8 mouse cellular contexts compared by ENCODE assay signal in the genomic region with DNA sequence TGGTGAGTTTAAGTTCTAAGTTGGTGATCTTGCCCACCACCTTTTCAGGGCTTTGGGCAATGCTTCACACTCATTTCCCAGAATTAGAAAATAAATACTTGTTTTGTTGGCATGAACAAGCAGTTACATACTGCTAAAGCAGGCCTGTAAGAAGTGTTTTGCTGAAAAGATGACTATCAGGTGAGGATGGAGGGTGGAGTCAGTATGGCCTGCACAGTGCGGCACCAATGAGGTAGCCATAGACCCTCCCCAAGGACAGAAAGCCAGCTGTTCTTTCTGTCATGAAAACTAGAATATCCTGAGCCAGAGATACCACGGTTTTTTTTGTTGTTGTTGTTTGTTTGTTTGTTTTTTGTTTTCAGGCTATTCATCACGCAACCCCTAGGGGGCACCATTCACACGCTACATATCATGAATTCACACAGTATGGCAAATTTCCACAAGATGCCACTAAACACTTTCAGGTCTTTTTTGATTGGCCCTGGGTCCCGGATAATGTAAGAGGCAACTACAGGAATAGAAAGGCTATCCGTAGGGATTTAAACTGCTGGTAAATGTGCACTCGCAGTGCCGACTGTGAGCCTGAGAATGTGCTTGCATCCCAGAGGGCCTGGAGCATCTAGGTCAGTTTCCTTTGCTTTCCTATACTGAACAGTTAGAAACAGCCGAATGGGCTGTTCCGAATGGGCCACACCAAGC. TPM values are rescaled to one million over a fixed set of nuclear protein-coding genes. Genes with fewer than 3 reads are reported as not detected.
A peak's percentile ranks its signal among the peaks of the same experiment; 100 is the strongest.
DNase-seq lines count a peak whose midpoint lies in the region; TF ChIP-seq lines count a peak whose summit lies in the region.

No protein-coding gene starts in this region.

- peak; percentile 37 to 69 for DNase-seq in heart, adult 18-20 months
- DNase-seq in heart, postnatal 25 days (ENCODE audit: low spot score): no peak
- peak; percentile 36 for DNase-seq in A20 (ENCODE audit: low read depth, low spot score)
- peak; percentile 15 for DNase-seq in brain, embryonic 14.5 days (ENCODE audit: low read depth)
- DNase-seq in liver, adult 2 months (ENCODE audit: extremely low read depth, low read depth, low spot score): peak; percentile 62
- DNase-seq in right cerebral cortex, postnatal 10 days (ENCODE audit: low spot score in 2 of 2): no peak
- no peak for DNase-seq in forebrain, embryonic 10.5 days (ENCODE audit: extremely low spot score, low spot score)
- no peak for DNase-seq in testis, postnatal 10 days (ENCODE audit: low spot score)

- H3K9ac ChIP-seq in liver, adult 2 months (ENCODE audit: low read depth, low read length): no peak overlapping the region

- H3K27me3 ChIP-seq in liver, adult 2 months (ENCODE audit: control insufficient read depth, insufficient read depth, low read length): no peaks in the 10 kb centered on the region
- H3K27me3 ChIP-seq in forebrain, embryonic 10.5 days (ENCODE audit: poor library complexity, severe bottlenecking): no peaks in the 10 kb centered on the region

- no peaks in the 10 kb centered on the region for H3K79me2 ChIP-seq in liver, adult 2 months (ENCODE audit: control insufficient read depth, insufficient read depth, low read length)

- no peaks in the 10 kb centered on the region for H3K4me1 ChIP-seq in liver, adult 2 months (ENCODE audit: control insufficient read depth, insufficient read depth, low read length)
- no peaks in the 10 kb centered on the region for H3K4me1 ChIP-seq in forebrain, embryonic 10.5 days

- WGBS in liver, adult 2 months: 59% methylated on average over 10 of the region's 10 CpGs
- 72% methylated on average over 10 of the region's 10 CpGs for WGBS in forebrain, embryonic 10.5 days

- H3K9me3 ChIP-seq in forebrain, embryonic 10.5 days: peaks cover 4% of the 10 kb centered on the region; the same call in 1 of the 2 replicates

- intact Hi-C loops in heart, postnatal 25 days (cut with DNase I): loop anchor here (1.0 kb wide), 1 partner anchor 41 kb away; no protein-coding TSS in a partner anchor

- no peak overlapping the region for H3K27ac ChIP-seq in liver, adult 2 months (replicated peaks; ENCODE audit: insufficient read depth, low read depth, low read length)
- H3K27ac ChIP-seq in forebrain, embryonic 10.5 days: no peak overlapping the region

- TF ChIP-seq POLR2A in brain, embryonic 14.5 days (IDR thresholded peaks at IDR 0.05; ENCODE audit: borderline replicate concordance, extremely low read depth, insufficient read depth, insufficient read length, poor library complexity, severe bottlenecking): no peak
- no peak for TF ChIP-seq POLR2A in liver, adult 2 months (IDR thresholded peaks at IDR 0.05; ENCODE audit: extremely low read depth, insufficient read depth, low read length)

- H3K36me3 ChIP-seq in liver, adult 2 months (ENCODE audit: control insufficient read depth, insufficient read depth, low read length): peaks cover 17% of the 10 kb centered on the region
- peaks cover 18% of the 10 kb centered on the region for H3K36me3 ChIP-seq in forebrain, embryonic 10.5 days (replicated peaks)

- no peak overlapping the region for H3K4me3 ChIP-seq in liver, adult 2 months (ENCODE audit: insufficient read depth, low read depth, low read length)
- no peak overlapping the region for H3K4me3 ChIP-seq in forebrain, embryonic 10.5 days

- TF ChIP-seq CTCF in brain, embryonic 14.5 days (IDR thresholded peaks at IDR 0.05; ENCODE audit: borderline replicate concordance, extremely low read depth, insufficient read depth, insufficient read length): peak; percentile 41; the same call in 1 of the 2 replicates
- TF ChIP-seq CTCF in liver, adult 2 months (IDR thresholded peaks at IDR 0.05; ENCODE audit: low read depth, low read length): no peak

RNA-seq across cellular contexts. Expression of a gene that starts 18.0 kb away (rescaled TPM):
- 100 to 1,000 TPM; 116 to 138 TPM for total RNA-seq in heart, adult 18-20 months (2021)
- 100 to 1,000 TPM; 117 to 120 TPM for total RNA-seq in heart, postnatal 25 days (2021)
- polyA plus RNA-seq in brain, embryonic 14.5 days (2012; rRNA removed): 43.6 and 49.0 TPM in 2 replicates
- total RNA-seq in liver, adult 2 months (2014; rRNA removed): 294 and 339 TPM in 2 replicates
- polyA plus RNA-seq in liver, adult 2 months (2012; rRNA removed): 449 and 502 TPM in 2 replicates
- 72.9 and 73.7 TPM in 2 replicates for polyA plus RNA-seq in forebrain, embryonic 10.5 days (2016; fragmentation: Nextera tagmentation; extraction: Ambion mirVana)

RNA-seq across cellular contexts. Expression of a gene that starts 40.0 kb away (rescaled TPM):
- 1 to 10 TPM; 5.6 to 7.6 TPM for total RNA-seq in heart, adult 18-20 months (2021)
- total RNA-seq in heart, postnatal 25 days (2021): 1 to 10 TPM; 3.8 to 4.2 TPM
- polyA plus RNA-seq in brain, embryonic 14.5 days (2012; rRNA removed): 6.4 and 6.5 TPM in 2 replicates
- total RNA-seq in liver, adult 2 months (2014; rRNA removed): 2.3 and 2.7 TPM in 2 replicates
- 1.1 and 2.1 TPM in 2 replicates for polyA plus RNA-seq in liver, adult 2 months (2012; rRNA removed)
- 33.4 and 35.6 TPM in 2 replicates for polyA plus RNA-seq in forebrain, embryonic 10.5 days (2016; fragmentation: Nextera tagmentation; extraction: Ambion mirVana)

Comparison
In these comparisons a context has a peak if more than half of its experiments do, and no peak if none do; other contexts are left out.
1. DNase-seq: peak in heart, adult 18-20 months (2 of 2), A20 (single experiment), brain, embryonic 14.5 days (single experiment) and liver, adult 2 months (single experiment); none in heart, postnatal 25 days (single experiment), right cerebral cortex, postnatal 10 days (0 of 2), forebrain, embryonic 10.5 days (single experiment) and testis, postnatal 10 days (single experiment).